In genomic region chr9:23111500-23111899, GRCm38 (mm10) we compare ENCODE assay signal across 22 mouse cellular contexts.
"Had no signal": no experiment of that assay in that cellular context is flagged by ENCODE, and none has a peak within 500 bp of the region (broad histone marks: within the 10 kb centered on the region; RNA-seq: fewer than 3 reads in every experiment).

No protein-coding gene starts in this region.

- H3K9ac ChIP-seq: limb, embryonic 13.5 days; liver, embryonic 12.5 days; liver, embryonic 15.5 days; midbrain, embryonic 12.5 days; midbrain, embryonic 15.5 days; neural tube, embryonic 12.5 days; neural tube, embryonic 15.5 days; stomach, embryonic 15.5 days had no signal

- H3K9me3 ChIP-seq: limb, embryonic 13.5 days; liver, embryonic 12.5 days; liver, embryonic 15.5 days; midbrain, embryonic 12.5 days; midbrain, embryonic 15.5 days; neural tube, embryonic 12.5 days; neural tube, embryonic 15.5 days; stomach, embryonic 15.5 days had no signal

- H3K4me2 ChIP-seq: limb, embryonic 13.5 days; liver, embryonic 12.5 days; liver, embryonic 15.5 days; midbrain, embryonic 12.5 days; midbrain, embryonic 15.5 days; neural tube, embryonic 12.5 days; neural tube, embryonic 15.5 days; stomach, embryonic 15.5 days had no signal

- H3K4me1 ChIP-seq: liver, embryonic 12.5 days; liver, embryonic 15.5 days; midbrain, embryonic 12.5 days; midbrain, embryonic 15.5 days; neural tube, embryonic 12.5 days; neural tube, embryonic 15.5 days; stomach, embryonic 15.5 days had no signal

- H3K27ac ChIP-seq: kidney, postnatal 0 days; layer of hippocampus, adult 2 months; limb, embryonic 13.5 days; liver, embryonic 12.5 days; liver, embryonic 15.5 days; midbrain, embryonic 12.5 days; midbrain, embryonic 15.5 days; neural tube, embryonic 12.5 days; neural tube, embryonic 15.5 days; stomach, embryonic 15.5 days had no signal

- H3K27me3 ChIP-seq: limb, embryonic 13.5 days; liver, embryonic 12.5 days; liver, embryonic 15.5 days; midbrain, embryonic 12.5 days; midbrain, embryonic 15.5 days; neural tube, embryonic 12.5 days; neural tube, embryonic 15.5 days; stomach, embryonic 15.5 days had no signal

- H3K4me3 ChIP-seq: layer of hippocampus, adult 2 months; limb, embryonic 13.5 days; liver, embryonic 12.5 days; liver, embryonic 15.5 days; midbrain, embryonic 12.5 days; midbrain, embryonic 15.5 days; neural tube, embryonic 12.5 days; neural tube, embryonic 15.5 days; stomach, embryonic 15.5 days had no signal

- H3K36me3 ChIP-seq: limb, embryonic 13.5 days; liver, embryonic 12.5 days; liver, embryonic 15.5 days; midbrain, embryonic 12.5 days; midbrain, embryonic 15.5 days; neural tube, embryonic 12.5 days; neural tube, embryonic 15.5 days; stomach, embryonic 15.5 days had no signal

- DNase-seq: kidney, adult 2 months; kidney, postnatal 25 days; layer of hippocampus, adult 9-11 months; liver; lung, adult 2 months; lung, postnatal 14 days; lung, postnatal 4 days; right cerebral cortex, adult 18-20 months; right cerebral cortex, postnatal 14 days; spleen, adult 18-20 months; thymus, postnatal 25 days had no signal

- ATAC-seq: intestine, postnatal 0 days; liver, embryonic 12.5 days; midbrain, embryonic 15.5 days had no signal
